Mouse (Mus musculus) skeletal muscle tissue, adult 2 months (tissue): Measurements from ENCODE around the gene Tmem203.
A peak's percentile ranks its signal among the peaks of the same experiment; 100 is the strongest.
"Not testable (repeated sequence)": the region's sequence is repeated elsewhere in the genome, so short reads cannot be mapped to it uniquely, and the experiment has no call there.

Experiments used
- DNase-seq: peaks from one replicate; pipeline ENCODE4 v3.0.0-alpha.2; 2012; ENCODE audit warnings: low read depth, low spot score

Gene Tmem203

GRCm38 (mm10) chr2:25233421-25233820 is 21.8 kb upstream of the Tmem203 start:
- no peak for DNase-seq

- no peak for DNase-seq
Measured at GRCm38 (mm10) chr2:25234050-25234449, 21.2 kb upstream of the Tmem203 start, which contains the start of gene Slc34a3. TSS of gene Slc34a3 (minus strand) at chr2:25234364.

- no peak for DNase-seq
Measured at GRCm38 (mm10) chr2:25234551-25235220, 20.6 kb upstream of the Tmem203 start.

- no peak for DNase-seq
Measured at GRCm38 (mm10) chr2:25236614-25237013, 18.6 kb upstream of the Tmem203 start, which contains the start of gene Rnf224. TSS of gene Rnf224 (minus strand) at chr2:25236787.

GRCm38 (mm10) chr2:25237522-25237921 is 17.7 kb upstream of the Tmem203 start:
- no peak for DNase-seq

GRCm38 (mm10) chr2:25238106-25238505 is 17.1 kb upstream of the Tmem203 start:
- no peak for DNase-seq

GRCm38 (mm10) chr2:25239766-25240165 is 15.5 kb upstream of the Tmem203 start:
- no peak for DNase-seq

- DNase-seq: no peak
Measured at GRCm38 (mm10) chr2:25240310-25240709, 14.9 kb upstream of the Tmem203 start.

- peak; percentile 46 for DNase-seq
Measured at GRCm38 (mm10) chr2:25240723-25241437, 14.4 kb upstream of the Tmem203 start.

GRCm38 (mm10) chr2:25241438-25241775 is 13.8 kb upstream of the Tmem203 start:
- DNase-seq: no peak

GRCm38 (mm10) chr2:25242101-25242506 is 13.1 kb upstream of the Tmem203 start, which contains the start of the genes Rnf208 and Cysrt1:
TSS of gene Rnf208 (plus strand) at chr2:25242255.
TSS of gene Cysrt1 (minus strand) at chr2:25242452.
- DNase-seq: no peak

GRCm38 (mm10) chr2:25243342-25243741 is 11.9 kb upstream of the Tmem203 start:
- no peak for DNase-seq

GRCm38 (mm10) chr2:25244144-25244543 is 11.1 kb upstream of the Tmem203 start:
- DNase-seq: no peak

- no peak for DNase-seq
Measured at GRCm38 (mm10) chr2:25246183-25247072, 8.8 kb upstream of the Tmem203 start, which contains the start of gene AL732309.1. TSS of gene AL732309.1 (minus strand) at chr2:25246863.

GRCm38 (mm10) chr2:25252331-25252730 is 2.9 kb upstream of the Tmem203 start:
- no peak for DNase-seq

- not testable (repeated sequence) for DNase-seq
Measured at GRCm38 (mm10) chr2:25256443-25257109, 1.3 kb downstream of the Tmem203 start.

GRCm38 (mm10) chr2:25257250-25257649 is 2.0 kb downstream of the Tmem203 start:
- DNase-seq: not testable (repeated sequence)

GRCm38 (mm10) chr2:25258887-25259286 is 3.6 kb downstream of the Tmem203 start:
- no peak for DNase-seq

GRCm38 (mm10) chr2:25261870-25262269 is 6.6 kb downstream of the Tmem203 start:
- no peak for DNase-seq

- peak; percentile 94 for DNase-seq
Measured at GRCm38 (mm10) chr2:25262291-25262767, 7.1 kb downstream of the Tmem203 start, which contains the start of gene Tprn. TSS of gene Tprn (plus strand) at chr2:25262618.
